Mouse (Mus musculus): Measurements from ENCODE around the gene Cspg4.
A peak's percentile ranks its signal among the peaks of the same experiment; 100 is the strongest.
"Not testable (repeated sequence)": the region's sequence is repeated elsewhere in the genome, so short reads cannot be mapped to it uniquely, and the experiment has no call there.

The Cspg4 gene

GRCm38 (mm10) chr9:56893313-56893712 lies 28.5 kb downstream of the Cspg4 start:
- DNase-seq = no peak

- peak; percentile 74 for DNase-seq
These were observed 29.2 kb downstream of the Cspg4 start for GRCm38 (mm10) chr9:56894006-56894405.

- DNase-seq = no peak
These were observed 31.9 kb downstream of the Cspg4 start for GRCm38 (mm10) chr9:56896779-56897178.

- no peak for DNase-seq
These were observed 34.6 kb downstream of the Cspg4 start for GRCm38 (mm10) chr9:56899409-56899808.

- DNase-seq = no peak
These were observed 35.2 kb downstream of the Cspg4 start for GRCm38 (mm10) chr9:56900060-56900459.

- DNase-seq = no peak
These were observed 35.7 kb downstream of the Cspg4 start for GRCm38 (mm10) chr9:56900571-56900970.

GRCm38 (mm10) chr9:56901187-56901586 lies 36.4 kb downstream of the Cspg4 start:
- DNase-seq = no peak

GRCm38 (mm10) chr9:56903662-56904061 lies 38.8 kb downstream of the Cspg4 start:
- no peak for DNase-seq

GRCm38 (mm10) chr9:56907549-56907948 lies 42.7 kb downstream of the Cspg4 start:
- no peak for DNase-seq

GRCm38 (mm10) chr9:56909991-56910390 lies 45.2 kb downstream of the Cspg4 start:
- not testable (repeated sequence) for DNase-seq

GRCm38 (mm10) chr9:56911017-56911416 lies 46.2 kb downstream of the Cspg4 start:
- DNase-seq = no peak

GRCm38 (mm10) chr9:56913991-56914390 lies 49.2 kb downstream of the Cspg4 start:
- DNase-seq = peak; percentile 5

- peak; percentile 3 for DNase-seq
These were observed 50.3 kb downstream of the Cspg4 start for GRCm38 (mm10) chr9:56915116-56915515.

- no peak for DNase-seq
These were observed 51.0 kb downstream of the Cspg4 start for GRCm38 (mm10) chr9:56915695-56916410.

- DNase-seq = no peak
These were observed 52.3 kb downstream of the Cspg4 start for GRCm38 (mm10) chr9:56917131-56917530.

GRCm38 (mm10) chr9:56918466-56918865 lies 53.6 kb downstream of the Cspg4 start:
- DNase-seq = no peak

GRCm38 (mm10) chr9:56922746-56923145 lies 57.9 kb downstream of the Cspg4 start:
- no peak for DNase-seq

GRCm38 (mm10) chr9:56923841-56924650 lies 59.2 kb downstream of the Cspg4 start:
- no peak for DNase-seq

GRCm38 (mm10) chr9:56924651-56925027 lies 59.8 kb downstream of the Cspg4 start:
- no peak for DNase-seq

GRCm38 (mm10) chr9:56925291-56926024 lies 60.6 kb downstream of the Cspg4 start:
- DNase-seq = no peak

GRCm38 (mm10) chr9:56926025-56926360 lies 61.2 kb downstream of the Cspg4 start:
- no peak for DNase-seq

- no peak for DNase-seq
These were observed 61.6 kb downstream of the Cspg4 start for GRCm38 (mm10) chr9:56926387-56926786.

GRCm38 (mm10) chr9:56927191-56928012 lies 62.6 kb downstream of the Cspg4 start:
- DNase-seq = peak; percentile 58
